Mouse (Mus musculus): ENCODE measurements around the gene Hist1h3d. TPM values are rescaled to one million over a fixed set of nuclear protein-coding genes. Genes with fewer than 3 reads are reported as not detected.
"Not testable (repeated sequence)": the region's sequence is repeated elsewhere in the genome, so short reads cannot be mapped to it uniquely, and the experiment has no call there.

The Hist1h3d gene
- polyA plus RNA-seq, 1 experiment from 2014 or later, result 4.8 TPM

DNA sequence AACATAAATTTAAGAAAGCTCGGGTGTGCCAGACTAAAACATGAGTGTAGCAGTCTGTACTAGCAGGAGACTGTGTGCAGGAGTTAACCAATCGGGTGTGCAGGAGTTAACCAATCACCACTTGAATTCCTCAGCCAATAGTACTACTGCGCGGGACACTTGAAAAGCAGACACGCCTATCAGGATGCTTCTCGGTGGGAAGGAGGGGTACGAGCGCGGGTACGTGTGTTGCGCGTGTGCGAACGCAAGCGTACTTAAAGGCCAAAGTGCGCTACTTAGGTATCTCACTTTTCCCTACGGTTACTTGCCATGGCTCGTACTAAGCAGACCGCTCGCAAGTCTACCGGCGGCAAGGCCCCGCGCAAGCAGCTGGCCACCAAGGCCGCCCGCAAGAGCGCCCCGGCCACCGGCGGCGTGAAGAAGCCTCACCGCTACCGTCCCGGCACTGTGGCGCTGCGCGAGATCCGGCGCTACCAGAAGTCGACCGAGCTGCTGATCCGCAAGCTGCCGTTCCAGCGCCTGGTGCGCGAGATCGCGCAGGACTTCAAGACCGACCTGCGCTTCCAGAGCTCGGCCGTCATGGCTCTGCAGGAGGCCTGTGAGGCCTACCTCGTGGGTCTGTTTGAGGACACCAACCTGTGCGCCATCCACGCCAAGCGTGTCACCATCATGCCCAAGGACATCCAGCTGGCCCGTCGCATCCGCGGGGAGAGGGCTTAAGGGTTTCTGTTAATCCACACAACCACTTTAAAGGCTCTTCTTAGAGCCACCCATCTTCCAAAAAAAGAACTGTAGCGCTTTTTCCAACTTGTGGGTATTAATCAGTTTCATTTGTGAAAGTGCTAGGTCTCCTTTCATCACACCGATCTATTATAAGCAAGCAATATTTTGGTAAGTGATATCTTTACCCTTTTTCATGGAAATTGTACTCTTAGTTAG is 40.2 kb upstream of the Hist1h3d start, which contains the start of gene Hist1h3g:
Gene Hist1h3g (plus strand): TSS at position 286 of the 939 bp plus-strand sequence.
- Histone ChIP-seq H3K4me1 (replicated peaks) (peaks cover 47% of the 10 kb centered on the region), H3K27ac (peak within 1 kb of the TSS; percentile 98), H3K4me3 (peak within 1 kb of the TSS; percentile 64)
- DNase-seq (ENCODE audit: low spot score), result peak; percentile 92
- H3K9me3 ChIP-seq; H3K27me3 ChIP-seq (ENCODE audit: insufficient read depth, poor library complexity, severe bottlenecking); H3K36me3 ChIP-seq: not testable (repeated sequence)
- under 1% methylated on average over 57 of the region's 62 CpGs for WGBS

DNA sequence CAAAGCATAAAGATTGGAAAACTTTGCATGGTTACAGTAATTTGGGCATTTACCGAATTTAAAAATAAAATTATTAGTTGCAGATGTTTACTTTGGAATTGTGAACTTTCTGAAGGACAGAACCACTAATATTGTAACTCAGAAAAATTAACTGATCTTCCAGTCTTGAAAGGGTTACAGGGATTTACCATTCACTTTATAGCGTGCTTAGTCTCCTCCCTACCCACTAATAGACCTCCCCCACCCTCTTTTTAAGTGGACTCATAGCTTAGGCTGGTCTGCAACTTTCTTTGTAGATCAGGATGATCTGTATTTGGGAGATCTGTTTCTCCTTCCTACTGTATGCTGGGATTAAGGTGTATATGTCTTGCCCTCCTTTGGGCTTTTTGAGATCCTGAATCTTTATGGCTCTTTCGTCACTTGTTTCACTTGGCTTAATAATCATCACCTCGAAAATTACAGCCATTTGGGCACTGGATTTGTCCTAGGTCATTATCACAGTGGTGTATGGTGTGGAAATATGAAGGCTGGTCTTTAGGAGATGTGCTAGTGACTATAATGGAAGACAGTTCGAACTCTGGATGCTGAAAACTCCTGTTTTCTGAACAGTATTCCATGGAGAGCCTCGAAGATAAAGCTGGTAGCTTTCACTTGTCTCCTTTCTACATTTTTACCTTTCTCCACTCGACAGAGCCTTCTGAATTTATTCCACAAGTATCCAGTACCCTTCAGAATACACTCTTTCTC is 39.3 kb upstream of the Hist1h3d start:
- WGBS, result 27% methylated on average over 7 of the region's 7 CpGs
- no peaks in the 10 kb centered on the region for H3K27me3 ChIP-seq (ENCODE audit: insufficient read depth, poor library complexity, severe bottlenecking)
- H3K4me3 ChIP-seq, result peak overlapping the region; percentile 64
- peak overlapping the region; percentile 98 for H3K27ac ChIP-seq
- no peaks in the 10 kb centered on the region for H3K9me3 ChIP-seq
- H3K4me1 ChIP-seq (replicated peaks), result peaks cover 47% of the 10 kb centered on the region
- H3K36me3 ChIP-seq, result no peaks in the 10 kb centered on the region
- DNase-seq (ENCODE audit: low spot score), result no peak

DNA sequence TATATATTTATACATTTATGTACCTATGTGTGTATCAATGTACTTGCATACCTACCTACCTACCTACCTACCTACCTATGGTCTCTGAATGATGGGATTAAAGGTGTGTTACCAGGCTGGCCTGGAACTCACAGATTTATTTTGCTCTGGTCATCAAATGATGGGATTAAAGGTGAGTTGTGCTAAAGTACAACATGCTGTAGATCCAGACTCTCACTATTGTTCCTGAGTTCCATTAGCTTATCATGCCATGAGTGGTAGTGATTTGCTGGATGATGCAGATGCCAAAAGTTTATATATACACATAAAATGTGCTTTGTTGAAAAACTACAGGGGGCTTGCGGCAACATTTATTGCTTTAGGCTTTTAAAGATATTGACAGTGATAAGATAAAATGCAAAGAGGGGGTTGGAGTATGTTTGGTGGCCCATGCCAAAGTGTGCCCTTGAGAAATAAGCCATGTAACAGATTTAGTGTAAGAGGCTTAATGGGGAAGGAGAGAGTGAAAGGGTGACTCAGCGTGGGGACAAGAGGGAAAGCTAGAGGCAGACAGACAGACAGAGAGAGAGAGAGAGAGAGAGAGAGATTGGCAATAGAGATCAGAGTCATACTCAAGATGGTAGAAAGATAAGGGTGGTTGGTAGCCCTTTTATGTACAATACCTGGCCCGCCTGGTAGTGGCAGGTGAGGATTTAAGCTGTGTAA is 38.4 kb upstream of the Hist1h3d start:
- Histone ChIP-seq H3K27ac (peak overlapping the region; percentile 98; the same call in 1 of the 2 replicates), H3K4me1 (replicated peaks) (peaks cover 47% of the 10 kb centered on the region), H3K4me3 (peak overlapping the region; percentile 64), H3K27me3 (ENCODE audit: insufficient read depth, poor library complexity, severe bottlenecking) (no peaks in the 10 kb centered on the region), H3K9me3 (no peaks in the 10 kb centered on the region), H3K36me3 (no peaks in the 10 kb centered on the region)
- no peak for DNase-seq (ENCODE audit: low spot score)
- 83% methylated on average over 3 of the region's 3 CpGs for WGBS

DNA sequence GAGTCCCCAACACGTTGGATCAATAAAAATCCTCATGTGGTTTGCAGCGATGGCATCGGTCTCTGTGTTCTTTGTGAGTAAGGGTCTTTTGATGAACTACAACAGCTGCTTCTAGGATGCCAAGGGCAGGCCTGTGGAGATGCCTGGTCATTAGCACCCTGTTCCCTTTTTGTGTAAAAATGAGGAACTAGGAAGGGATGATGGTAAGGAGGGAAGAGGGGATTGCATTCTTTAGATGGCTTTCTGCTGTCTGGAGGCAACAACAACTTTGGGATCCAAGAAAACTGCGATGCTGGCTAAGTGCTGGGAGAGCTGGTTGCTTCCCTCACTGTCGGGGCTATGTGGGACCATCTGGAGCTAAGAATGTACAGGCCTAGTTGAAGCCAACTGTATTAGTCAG is 37.3 kb upstream of the Hist1h3d start:
- peak overlapping the region; percentile 60 for H3K27ac ChIP-seq
- no peak for DNase-seq (ENCODE audit: low spot score)
- peaks cover 42% of the 10 kb centered on the region for H3K4me1 ChIP-seq (replicated peaks)
- H3K4me3 ChIP-seq, result no peak overlapping the region; the same call in 1 of the 2 replicates
- no peaks in the 10 kb centered on the region for H3K27me3 ChIP-seq (ENCODE audit: insufficient read depth, poor library complexity, severe bottlenecking)
- H3K9me3 ChIP-seq, result no peaks in the 10 kb centered on the region
- WGBS, result 83% methylated on average over 5 of the region's 5 CpGs
- H3K36me3 ChIP-seq, result no peaks in the 10 kb centered on the region

DNA sequence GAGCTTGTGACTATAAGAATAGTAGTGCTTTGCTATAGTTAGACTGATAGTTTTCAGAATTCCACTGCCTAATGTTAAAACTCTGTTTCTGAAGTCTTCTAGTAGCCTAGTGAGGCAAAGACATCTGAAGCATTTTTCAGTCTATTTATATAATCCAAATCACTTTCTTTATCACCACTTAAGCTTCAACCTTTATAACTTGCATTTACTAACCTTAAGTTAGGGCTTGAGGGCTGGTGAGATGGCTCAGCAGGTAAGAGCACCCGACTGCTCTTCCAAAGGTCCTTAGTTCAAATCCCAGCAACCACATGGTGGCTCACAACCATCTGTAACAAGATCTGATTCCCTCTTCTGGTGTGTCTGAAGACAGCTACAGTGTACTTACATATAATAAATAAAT is 35.7 kb upstream of the Hist1h3d start:
- 76% methylated on average over 1 of the region's 1 CpGs for WGBS
- H3K27ac ChIP-seq; H3K27me3 ChIP-seq (ENCODE audit: insufficient read depth, poor library complexity, severe bottlenecking); H3K9me3 ChIP-seq; H3K4me3 ChIP-seq; H3K36me3 ChIP-seq; DNase-seq (ENCODE audit: low spot score): not testable (repeated sequence)
- H3K4me1 ChIP-seq (replicated peaks), result peaks cover 34% of the 10 kb centered on the region

DNA sequence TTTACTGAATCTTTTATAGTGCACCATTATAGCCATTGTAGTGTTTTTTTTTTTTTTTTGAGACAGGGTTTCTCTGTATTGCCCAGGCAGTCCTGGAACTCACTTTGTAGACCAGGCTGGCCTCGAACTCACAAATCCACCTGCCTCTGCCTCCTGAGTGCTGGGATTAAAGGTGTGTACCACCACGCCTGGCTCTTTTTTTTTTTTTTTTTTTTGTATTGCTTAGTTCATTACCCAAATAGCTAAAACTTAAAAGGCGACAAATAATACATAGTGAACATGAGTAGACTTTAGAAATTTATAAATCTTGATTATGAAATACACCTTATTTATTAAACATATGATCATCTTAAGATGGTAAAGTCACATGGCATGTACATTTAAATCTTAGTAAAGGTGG is 34.1 kb upstream of the Hist1h3d start:
- no peak overlapping the region for H3K4me3 ChIP-seq
- H3K36me3 ChIP-seq, result no peaks in the 10 kb centered on the region
- DNase-seq (ENCODE audit: low spot score), result no peak
- H3K4me1 ChIP-seq (replicated peaks), result peaks cover 31% of the 10 kb centered on the region
- WGBS, result 84% methylated on average over 3 of the region's 3 CpGs
- H3K27ac ChIP-seq, result no peak overlapping the region
- H3K9me3 ChIP-seq, result no peaks in the 10 kb centered on the region
- H3K27me3 ChIP-seq (ENCODE audit: insufficient read depth, poor library complexity, severe bottlenecking), result no peaks in the 10 kb centered on the region

DNA sequence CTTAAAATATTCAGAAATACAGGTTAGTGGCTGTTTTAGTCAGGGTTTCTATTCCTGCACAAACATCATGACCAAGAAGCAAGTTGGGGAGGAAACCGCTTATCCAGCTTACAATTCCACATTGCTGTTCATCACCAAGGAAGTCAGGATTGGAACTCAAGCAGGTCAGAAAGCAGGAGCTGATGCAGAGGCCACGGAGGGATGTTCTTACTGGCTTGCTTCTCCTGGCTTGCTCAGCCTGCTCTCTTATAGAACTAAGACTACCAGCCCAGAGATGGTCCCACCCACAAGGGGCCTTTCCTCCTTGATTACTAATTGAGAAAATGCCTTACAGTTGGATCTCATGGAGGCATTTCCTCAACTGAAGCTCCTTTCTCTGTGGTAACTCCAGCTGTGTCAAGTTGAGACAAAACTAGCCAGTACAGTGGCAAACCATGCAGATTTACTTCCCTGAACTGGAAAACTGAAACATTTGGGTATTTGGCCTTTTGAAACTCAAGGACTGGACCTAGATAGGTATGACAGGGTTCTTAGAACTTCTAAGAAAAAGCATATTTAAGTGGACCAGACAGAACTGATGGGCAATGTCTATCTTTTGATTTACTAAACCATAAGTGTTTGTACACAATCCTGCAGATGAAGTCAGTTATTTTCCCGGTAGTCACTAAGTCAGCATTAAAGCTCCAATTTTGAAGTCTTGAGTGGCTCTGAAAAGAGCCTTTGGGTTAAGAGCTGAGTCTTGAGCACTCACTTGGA is 33.2 kb upstream of the Hist1h3d start:
- Histone ChIP-seq H3K27ac (peak overlapping the region; percentile 95), H3K4me1 (replicated peaks) (peaks cover 23% of the 10 kb centered on the region), H3K4me3 (peak overlapping the region; percentile 57)
- H3K36me3 ChIP-seq; H3K9me3 ChIP-seq; DNase-seq (ENCODE audit: low spot score); H3K27me3 ChIP-seq (ENCODE audit: insufficient read depth, poor library complexity, severe bottlenecking): not testable (repeated sequence)
- WGBS, result 9% methylated on average over 3 of the region's 3 CpGs

DNA sequence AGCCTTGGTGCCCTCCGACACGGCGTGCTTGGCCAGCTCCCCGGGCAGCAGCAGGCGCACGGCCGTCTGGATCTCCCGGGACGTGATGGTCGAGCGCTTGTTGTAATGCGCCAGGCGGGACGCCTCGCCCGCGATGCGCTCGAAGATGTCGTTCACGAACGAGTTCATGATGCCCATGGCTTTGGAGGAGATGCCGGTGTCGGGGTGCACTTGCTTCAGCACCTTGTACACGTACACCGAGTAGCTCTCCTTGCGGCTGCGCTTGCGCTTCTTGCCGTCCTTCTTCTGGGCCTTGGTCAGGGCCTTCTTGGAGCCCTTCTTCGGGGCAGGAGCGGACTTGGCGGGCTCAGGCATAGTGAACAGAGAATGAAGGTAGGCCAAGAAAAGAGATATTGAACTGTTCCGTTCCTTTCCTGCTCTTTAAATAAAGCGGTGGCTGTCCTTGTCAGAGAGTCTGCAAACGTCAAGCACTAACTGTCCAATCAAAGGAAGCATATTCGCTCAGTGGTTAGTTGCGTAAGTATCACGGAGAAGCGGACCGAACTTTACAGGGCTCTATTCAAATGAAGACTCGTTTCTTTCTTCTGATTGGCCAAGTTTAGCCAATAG is 32.5 kb upstream of the Hist1h3d start, which contains the start of gene Hist1h2bh:
Gene Hist1h2bh (minus strand): TSS at position 394 of the 609 bp plus-strand sequence.
- DNase-seq (ENCODE audit: low spot score), result peak; percentile 79
- Histone ChIP-seq H3K4me1 (replicated peaks) (peaks cover 19% of the 10 kb centered on the region), H3K4me3 (peak within 1 kb of the TSS; percentile 57), H3K27ac (peak within 1 kb of the TSS; percentile 95)
- not testable (repeated sequence) for H3K27me3 ChIP-seq (ENCODE audit: insufficient read depth, poor library complexity, severe bottlenecking); H3K36me3 ChIP-seq; H3K9me3 ChIP-seq
- WGBS, result under 1% methylated on average over 42 of the region's 42 CpGs

DNA sequence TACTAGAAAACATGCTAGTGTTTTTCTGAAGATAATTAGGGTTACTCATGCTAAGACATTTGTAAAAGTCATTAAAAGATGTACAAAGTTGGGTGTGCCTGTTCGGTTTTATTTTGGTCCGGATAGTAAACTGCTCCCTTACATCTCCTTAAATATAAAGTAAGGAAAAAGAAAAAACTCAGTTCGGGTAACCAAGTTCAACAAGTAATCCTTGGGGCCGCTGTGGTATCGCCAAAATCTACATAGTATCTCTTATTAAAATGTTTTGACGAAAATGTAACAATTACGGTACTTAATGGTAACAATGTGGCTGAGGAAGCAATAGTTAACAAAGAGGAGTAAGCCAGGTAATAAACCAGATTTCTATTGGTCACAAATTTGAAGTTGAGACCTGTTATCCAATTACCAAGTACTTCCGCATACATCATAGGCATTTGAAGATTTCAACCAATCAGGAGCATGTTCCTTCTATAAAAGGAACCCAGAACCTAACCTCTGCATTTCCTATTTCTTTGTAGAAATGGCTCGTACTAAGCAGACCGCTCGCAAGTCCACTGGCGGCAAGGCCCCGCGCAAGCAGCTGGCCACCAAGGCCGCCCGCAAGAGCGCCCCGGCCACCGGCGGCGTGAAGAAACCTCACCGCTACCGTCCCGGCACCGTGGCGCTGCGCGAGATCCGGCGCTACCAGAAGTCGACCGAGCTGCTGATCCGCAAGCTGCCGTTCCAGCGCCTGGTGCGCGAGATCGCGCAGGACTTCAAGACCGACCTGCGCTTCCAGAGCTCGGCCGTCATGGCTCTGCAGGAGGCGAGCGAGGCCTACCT is 31.4 kb upstream of the Hist1h3d start, which contains the start of gene Hist1h3f:
Gene Hist1h3f (plus strand): TSS at position 88 of the 822 bp plus-strand sequence.
- no peaks in the 10 kb centered on the region for H3K36me3 ChIP-seq
- under 1% methylated on average over 34 of the region's 45 CpGs for WGBS
- no peaks in the 10 kb centered on the region for H3K9me3 ChIP-seq
- H3K27me3 ChIP-seq (ENCODE audit: insufficient read depth, poor library complexity, severe bottlenecking), result no peaks in the 10 kb centered on the region
- peak within 1 kb of the TSS; percentile 57 for H3K4me3 ChIP-seq
- H3K4me1 ChIP-seq (replicated peaks), result peaks cover 15% of the 10 kb centered on the region
- H3K27ac ChIP-seq, result peak within 1 kb of the TSS; percentile 95
- peak; percentile 58 for DNase-seq (ENCODE audit: low spot score)

DNA sequence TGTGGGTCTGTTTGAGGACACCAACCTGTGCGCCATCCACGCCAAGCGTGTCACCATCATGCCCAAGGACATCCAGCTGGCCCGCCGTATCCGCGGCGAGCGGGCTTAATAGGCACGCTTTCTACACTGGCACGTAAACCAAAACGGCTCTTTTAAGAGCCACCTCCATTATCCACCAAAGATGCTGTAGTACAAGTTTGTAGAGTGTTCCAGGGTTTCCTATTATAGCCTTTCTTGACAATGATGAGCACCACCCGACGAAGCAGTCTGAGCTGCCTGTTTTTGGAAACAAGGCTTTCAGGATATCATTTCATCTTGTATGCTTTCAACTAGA is 30.8 kb upstream of the Hist1h3d start:
- 0% methylated on average over 14 of the region's 14 CpGs for WGBS
- not testable (repeated sequence) for H3K36me3 ChIP-seq; H3K27me3 ChIP-seq (ENCODE audit: insufficient read depth, poor library complexity, severe bottlenecking); DNase-seq (ENCODE audit: low spot score); H3K9me3 ChIP-seq
- peak overlapping the region; percentile 95 for H3K27ac ChIP-seq
- H3K4me1 ChIP-seq (replicated peaks), result peaks cover 15% of the 10 kb centered on the region
- peak overlapping the region; percentile 57 for H3K4me3 ChIP-seq

DNA sequence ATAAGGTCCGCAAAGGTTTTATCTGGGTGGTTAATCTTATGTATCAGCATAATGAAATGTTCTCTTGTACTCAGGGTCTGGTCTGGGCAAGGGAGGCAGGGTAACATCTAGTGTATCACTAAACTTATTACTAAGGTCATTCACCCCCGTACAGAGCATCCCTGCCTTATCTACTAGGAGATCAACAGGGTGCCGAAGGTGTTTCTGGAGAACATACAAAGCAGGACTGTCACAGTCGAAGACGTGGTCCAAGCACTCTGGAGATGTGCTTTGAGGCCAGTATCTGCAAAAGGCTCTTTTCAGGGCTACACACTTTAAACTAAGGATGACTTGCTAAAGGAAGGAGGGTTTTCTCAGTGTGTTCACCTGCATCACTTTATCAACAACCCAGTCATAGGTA is 28.9 kb upstream of the Hist1h3d start:
- peak overlapping the region; percentile 80 for H3K27ac ChIP-seq
- H3K36me3 ChIP-seq, result no peaks in the 10 kb centered on the region
- H3K27me3 ChIP-seq (ENCODE audit: insufficient read depth, poor library complexity, severe bottlenecking), result no peaks in the 10 kb centered on the region
- DNase-seq (ENCODE audit: low spot score), result no peak
- H3K9me3 ChIP-seq, result no peaks in the 10 kb centered on the region
- 82% methylated on average over 5 of the region's 5 CpGs for WGBS
- H3K4me1 ChIP-seq (replicated peaks), result peaks cover 24% of the 10 kb centered on the region
- no peak overlapping the region for H3K4me3 ChIP-seq
